22 mouse cellular contexts compared by ENCODE assay signal in genomic region chr1:89493177-89493576, GRCm38 (mm10).
"Had no signal": no experiment of that assay in that cellular context is flagged by ENCODE, and none has a peak within 500 bp of the region (broad histone marks: within the 10 kb centered on the region; RNA-seq: fewer than 3 reads in every experiment).

No protein-coding gene starts in this region.

- H3K4me3 ChIP-seq: heart, adult 2 months; heart, embryonic 13.5 days; heart, embryonic 15.5 days; hindbrain, embryonic 13.5 days; hindbrain, embryonic 15.5 days; kidney, embryonic 15.5 days; limb, embryonic 13.5 days; limb, embryonic 15.5 days had no signal

- ATAC-seq: forebrain, postnatal 0 days; hindbrain, postnatal 0 days; intestine, embryonic 16.5 days had no signal

- H3K9ac ChIP-seq: forebrain, postnatal 0 days; heart, embryonic 13.5 days; heart, embryonic 15.5 days; hindbrain, embryonic 13.5 days; hindbrain, embryonic 15.5 days; kidney, embryonic 15.5 days; limb, embryonic 13.5 days; limb, embryonic 15.5 days had no signal

- H3K9me3 ChIP-seq: heart, embryonic 13.5 days; heart, embryonic 15.5 days; hindbrain, embryonic 13.5 days; hindbrain, embryonic 15.5 days; kidney, embryonic 15.5 days; limb, embryonic 13.5 days; limb, embryonic 15.5 days had no signal

- H3K36me3 ChIP-seq: heart, embryonic 13.5 days; heart, embryonic 15.5 days; hindbrain, embryonic 13.5 days; hindbrain, embryonic 15.5 days; kidney, embryonic 15.5 days; limb, embryonic 13.5 days; limb, embryonic 15.5 days had no signal

- H3K27ac ChIP-seq: heart, adult 2 months; heart, embryonic 13.5 days; heart, embryonic 15.5 days; hindbrain, embryonic 13.5 days; hindbrain, embryonic 15.5 days; hindbrain, postnatal 0 days; kidney, embryonic 15.5 days; limb, embryonic 13.5 days; limb, embryonic 15.5 days had no signal

- DNase-seq: forebrain, postnatal 0 days; gastrocnemius, postnatal 14 days; gastrocnemius, postnatal 36 days; heart, adult 11 months; heart, adult 2 months; heart, postnatal 14 days; heart, postnatal 36 days; kidney, adult 18-20 months; kidney, adult 9 months; layer of hippocampus, adult 9-11 months; layer of hippocampus, postnatal 36 days; left cerebral cortex, postnatal 4 days had no signal

- H3K27me3 ChIP-seq: heart, embryonic 13.5 days; heart, embryonic 15.5 days; hindbrain, embryonic 13.5 days; hindbrain, embryonic 15.5 days; kidney, embryonic 15.5 days; limb, embryonic 13.5 days; limb, embryonic 15.5 days had no signal

- H3K4me2 ChIP-seq: heart, embryonic 11.5 days; heart, embryonic 13.5 days; heart, embryonic 15.5 days; hindbrain, embryonic 13.5 days; hindbrain, embryonic 15.5 days; kidney, embryonic 15.5 days; limb, embryonic 13.5 days; limb, embryonic 15.5 days had no signal
